Mouse (Mus musculus) CD4-positive helper T cell, adult 2 months (primary cell): ENCODE data around the gene Usp9y.

ENCODE experiments used
- DNase-seq: peaks from one replicate; pipeline ENCODE4 v3.0.0-alpha.2; 2012; ENCODE audit warnings: low read depth, missing footprints, low spot score

Gene Usp9y

GRCm38 (mm10) chrY:1459682-1460081 lies at the start of gene Usp9y:
Gene Usp9y, minus strand, starts transcription at chrY:1459782.
- no peak for DNase-seq

- no peak for DNase-seq
These were observed 165.9 kb downstream of the Usp9y start for GRCm38 (mm10) chrY:1293708-1294107.

- peak; percentile 93 for DNase-seq
These were observed 173.3 kb downstream of the Usp9y start, which contains the start of gene Ddx3y for GRCm38 (mm10) chrY:1286171-1286795. Gene Ddx3y, minus strand, starts transcription at chrY:1286629.

- peak; percentile 72 for DNase-seq
These were observed 173.8 kb downstream of the Usp9y start for GRCm38 (mm10) chrY:1285735-1286134.
